Mouse (Mus musculus): ENCODE data around the gene Pkp4. TPM values are rescaled to one million over a fixed set of nuclear protein-coding genes. Genes with fewer than 3 reads are reported as not detected.
A peak's percentile ranks its signal among the peaks of the same experiment; 100 is the strongest.

The Pkp4 gene
- polyA plus RNA-seq, 1 experiment from 2014 or later, result 25.1 TPM

DNA sequence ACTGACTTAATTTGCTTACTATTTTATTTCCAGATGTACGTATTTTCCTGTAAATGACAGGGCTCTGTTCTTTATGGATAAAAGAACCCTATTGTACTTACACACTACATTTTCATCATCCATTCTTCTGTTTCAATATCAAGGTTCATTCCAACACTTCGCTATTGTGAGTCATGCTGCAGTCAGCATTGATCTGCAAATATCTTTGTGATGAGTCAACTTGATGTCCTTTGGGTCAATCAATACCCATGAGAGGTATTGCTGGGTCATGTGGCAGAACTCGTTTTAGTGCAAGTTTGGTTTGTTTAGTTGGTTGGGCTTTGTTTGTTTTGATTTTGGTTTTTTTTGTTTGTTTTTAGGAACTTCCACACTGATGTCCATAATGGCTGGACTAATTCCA, 88.2 kb downstream of the Pkp4 start:
- Histone ChIP-seq H3K36me3 (no peaks in the 10 kb centered on the region), H3K27me3 (no peaks in the 10 kb centered on the region), H3K9ac (no peak overlapping the region), H3K4me1 (no peaks in the 10 kb centered on the region), H3K4me2 (replicated peaks) (no peak overlapping the region), H3K9me3 (no peaks in the 10 kb centered on the region), H3K4me3 (no peak overlapping the region), H3K27ac (no peak overlapping the region)
- WGBS, result 82% methylated on average over 3 of the region's 3 CpGs
- no peak for ATAC-seq (ENCODE audit: insufficient number of reproducible peaks, insufficient read depth, low FRiP score, low TSS enrichment)

DNA sequence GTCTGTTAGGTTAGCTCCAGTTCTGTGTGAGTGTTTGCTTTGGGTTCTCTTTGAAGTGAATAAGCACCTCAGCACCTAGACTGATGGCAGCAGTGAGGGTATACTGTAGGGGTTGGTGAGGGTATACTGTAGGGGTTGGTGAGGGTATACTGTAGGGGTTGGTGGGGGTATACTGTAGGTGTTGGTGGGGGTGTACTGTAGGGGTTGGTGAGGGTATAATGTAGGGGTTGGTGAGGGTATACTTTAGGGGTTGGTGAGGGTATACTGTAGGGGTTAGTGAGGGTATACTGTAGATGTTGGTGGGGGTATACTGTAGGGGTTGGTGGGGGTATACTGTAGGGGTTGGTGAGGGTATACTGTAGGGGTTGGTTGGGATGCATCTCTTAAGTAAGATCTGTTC, 92.2 kb downstream of the Pkp4 start:
- Histone ChIP-seq H3K36me3 (no peaks in the 10 kb centered on the region), H3K4me2 (replicated peaks) (no peak overlapping the region), H3K9me3 (no peaks in the 10 kb centered on the region), H3K4me3 (no peak overlapping the region), H3K27me3 (no peaks in the 10 kb centered on the region), H3K9ac (no peak overlapping the region), H3K4me1 (no peaks in the 10 kb centered on the region), H3K27ac (no peak overlapping the region)
- peak; percentile 60; the same call in 1 of the 2 replicates for ATAC-seq (ENCODE audit: insufficient number of reproducible peaks, insufficient read depth, low FRiP score, low TSS enrichment)

DNA sequence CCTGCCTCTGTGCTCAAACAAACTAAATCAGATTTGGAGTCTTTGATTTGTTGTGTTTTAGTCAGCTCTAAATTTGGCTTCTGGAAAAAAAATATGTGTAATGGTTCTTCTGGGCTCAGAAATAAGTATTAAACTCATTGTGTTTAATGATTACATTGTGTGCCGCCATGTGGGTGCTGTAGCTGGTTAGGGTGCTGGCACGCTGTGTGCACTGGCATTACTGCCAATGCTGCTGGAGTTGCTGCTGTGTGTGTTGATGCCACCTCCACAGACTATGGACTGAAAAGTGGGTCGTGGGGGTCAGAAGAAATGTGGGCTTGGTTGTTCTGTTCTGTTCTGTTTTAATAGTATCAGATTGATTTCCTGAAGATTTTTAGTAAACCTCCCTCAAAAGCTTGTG, 92.8 kb downstream of the Pkp4 start:
- Histone ChIP-seq H3K27ac (no peak overlapping the region), H3K27me3 (no peaks in the 10 kb centered on the region), H3K4me2 (replicated peaks) (no peak overlapping the region), H3K9me3 (no peaks in the 10 kb centered on the region), H3K4me1 (no peaks in the 10 kb centered on the region), H3K36me3 (no peaks in the 10 kb centered on the region), H3K9ac (no peak overlapping the region), H3K4me3 (no peak overlapping the region)
- WGBS, result 93% methylated on average over 3 of the region's 3 CpGs
- no peak for ATAC-seq (ENCODE audit: insufficient number of reproducible peaks, insufficient read depth, low FRiP score, low TSS enrichment)

DNA sequence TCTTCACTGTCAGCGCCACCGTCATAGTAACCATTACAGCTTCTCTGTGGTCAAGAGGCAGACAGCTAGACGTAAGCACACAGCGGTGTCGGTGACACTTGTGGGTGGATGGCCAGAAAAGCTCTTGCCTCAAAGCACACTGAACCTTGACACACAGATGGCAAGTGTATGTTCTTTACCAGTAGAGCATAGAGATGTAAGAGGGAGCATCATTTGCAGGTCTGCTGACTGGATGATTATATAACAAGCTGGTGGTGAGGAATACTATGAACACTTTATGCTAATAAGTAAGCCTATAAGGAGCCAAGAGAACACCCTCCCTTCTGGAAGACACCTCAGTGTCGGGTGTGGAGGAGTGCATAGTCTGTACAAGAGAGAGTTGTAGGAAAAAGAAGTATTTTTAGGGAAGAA, 98.2 kb downstream of the Pkp4 start:
- ATAC-seq (ENCODE audit: insufficient number of reproducible peaks, insufficient read depth, low FRiP score, low TSS enrichment), result no peak
- 85% methylated on average over 6 of the region's 6 CpGs for WGBS
- Histone ChIP-seq H3K27me3 (no peaks in the 10 kb centered on the region), H3K9me3 (no peaks in the 10 kb centered on the region), H3K4me1 (no peaks in the 10 kb centered on the region), H3K36me3 (no peaks in the 10 kb centered on the region), H3K9ac (no peak overlapping the region), H3K4me2 (replicated peaks) (no peak overlapping the region), H3K4me3 (no peak overlapping the region), H3K27ac (no peak overlapping the region)

DNA sequence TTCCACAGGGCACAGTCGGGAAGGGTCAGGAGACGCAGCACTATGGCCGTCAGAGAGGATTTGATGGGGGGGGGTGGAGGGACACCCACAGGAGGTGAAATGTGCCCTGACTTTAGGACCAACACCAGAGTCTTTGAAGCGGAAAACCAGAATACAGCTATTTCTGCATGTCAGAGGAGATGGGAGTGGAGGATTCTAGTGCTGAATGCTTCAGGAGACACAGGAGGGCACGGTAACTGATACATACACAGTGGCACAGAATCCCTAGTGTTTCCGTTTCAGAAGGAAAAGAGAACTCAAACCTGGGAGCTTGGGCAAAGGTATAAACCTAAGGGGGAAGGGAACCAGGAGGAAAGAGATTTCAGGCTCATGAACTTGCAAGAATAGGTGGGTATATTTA, 98.7 kb downstream of the Pkp4 start:
- no peak overlapping the region for H3K4me2 ChIP-seq (replicated peaks)
- H3K9ac ChIP-seq, result no peak overlapping the region
- H3K9me3 ChIP-seq, result no peaks in the 10 kb centered on the region
- no peak for ATAC-seq (ENCODE audit: insufficient number of reproducible peaks, insufficient read depth, low FRiP score, low TSS enrichment)
- 85% methylated on average over 6 of the region's 6 CpGs for WGBS
- H3K4me3 ChIP-seq, result no peak overlapping the region
- H3K4me1 ChIP-seq, result no peaks in the 10 kb centered on the region
- no peaks in the 10 kb centered on the region for H3K36me3 ChIP-seq
- no peak overlapping the region for H3K27ac ChIP-seq
- no peaks in the 10 kb centered on the region for H3K27me3 ChIP-seq

DNA sequence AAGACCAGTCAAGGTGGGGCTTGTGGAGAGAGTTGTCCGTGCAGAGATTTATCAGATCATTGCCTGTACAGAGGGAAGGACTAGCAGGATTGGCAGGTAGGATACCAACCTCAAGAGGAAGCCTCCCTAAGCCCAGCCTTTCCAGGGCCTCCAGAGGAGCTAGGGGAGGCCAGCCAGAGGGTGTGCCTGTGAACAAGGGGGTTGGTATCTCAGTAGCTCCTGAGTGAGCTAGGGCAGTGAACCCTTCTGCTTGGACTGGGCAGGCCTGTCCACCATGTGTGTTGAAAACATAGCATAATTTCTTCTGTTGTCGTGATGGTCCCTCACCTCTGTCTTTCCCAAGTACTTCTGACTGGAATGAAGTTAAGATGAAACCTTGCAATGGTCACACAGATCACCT, 100.6 kb downstream of the Pkp4 start:
- no peak overlapping the region for H3K27ac ChIP-seq
- H3K4me2 ChIP-seq (replicated peaks), result no peak overlapping the region
- H3K4me3 ChIP-seq, result no peak overlapping the region
- no peaks in the 10 kb centered on the region for H3K27me3 ChIP-seq
- H3K9ac ChIP-seq, result no peak overlapping the region
- no peaks in the 10 kb centered on the region for H3K9me3 ChIP-seq
- WGBS, result 87% methylated on average over 2 of the region's 2 CpGs
- H3K4me1 ChIP-seq, result peaks cover 2% of the 10 kb centered on the region; the same call in 1 of the 2 replicates
- no peak for ATAC-seq (ENCODE audit: insufficient number of reproducible peaks, insufficient read depth, low FRiP score, low TSS enrichment)
- H3K36me3 ChIP-seq, result no peaks in the 10 kb centered on the region

DNA sequence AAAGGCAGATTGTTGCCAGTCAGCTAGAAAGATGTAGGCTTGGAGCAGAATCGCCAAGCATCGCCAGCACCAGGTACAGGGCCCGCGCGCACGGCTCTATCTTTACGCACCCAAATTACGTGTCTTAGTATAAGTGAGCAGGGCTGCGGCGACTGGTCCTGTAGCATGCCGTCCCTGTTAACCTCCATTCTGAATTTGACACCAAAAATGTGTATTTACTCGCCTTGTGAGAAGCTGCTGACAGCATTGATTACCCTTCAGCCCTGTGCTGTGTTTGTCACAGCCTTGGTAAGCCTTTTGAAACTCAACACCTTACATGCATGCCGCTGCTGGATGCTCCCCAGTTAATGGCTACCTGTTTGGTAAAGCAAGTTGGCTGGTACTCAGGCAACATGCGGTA, 105.8 kb downstream of the Pkp4 start:
- ATAC-seq (ENCODE audit: insufficient number of reproducible peaks, insufficient read depth, low FRiP score, low TSS enrichment), result 0 out of 2 replicates have a peak, but pooled peaks have one; percentile 10
- Histone ChIP-seq H3K4me2 (replicated peaks) (no peak overlapping the region; the same call in 1 of the 2 replicates), H3K9me3 (no peaks in the 10 kb centered on the region), H3K27ac (no peak overlapping the region), H3K36me3 (no peaks in the 10 kb centered on the region; the same call in 1 of the 2 replicates), H3K4me1 (peaks cover 6% of the 10 kb centered on the region), H3K9ac (no peak overlapping the region), H3K4me3 (no peak overlapping the region), H3K27me3 (no peaks in the 10 kb centered on the region)
- WGBS, result 79% methylated on average over 14 of the region's 14 CpGs

DNA sequence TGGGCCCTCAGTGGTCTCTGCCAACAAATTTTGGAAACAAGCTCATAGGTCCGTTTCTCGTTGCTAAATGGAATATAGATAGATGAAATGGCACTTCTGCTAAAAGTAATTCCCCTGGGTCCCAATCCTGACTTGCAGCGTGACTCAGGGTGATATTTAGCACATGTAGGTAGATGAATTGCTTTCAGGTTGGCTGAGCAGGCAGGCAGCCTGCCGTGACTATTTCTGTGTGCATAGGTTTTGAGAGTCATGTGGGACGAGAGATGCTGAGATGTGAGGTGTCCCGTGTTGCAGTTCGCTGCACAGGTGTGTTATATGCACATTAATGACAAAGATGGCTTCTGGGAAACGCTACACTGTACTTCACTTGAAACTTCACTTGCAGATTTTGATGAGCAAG, 111.2 kb downstream of the Pkp4 start:
- H3K9ac ChIP-seq, result no peak overlapping the region
- no peaks in the 10 kb centered on the region; the same call in 1 of the 2 replicates for H3K36me3 ChIP-seq
- WGBS, result 92% methylated on average over 8 of the region's 8 CpGs
- no peaks in the 10 kb centered on the region for H3K27me3 ChIP-seq
- no peaks in the 10 kb centered on the region for H3K4me1 ChIP-seq
- H3K4me2 ChIP-seq (replicated peaks), result no peak overlapping the region
- no peaks in the 10 kb centered on the region for H3K9me3 ChIP-seq
- H3K27ac ChIP-seq, result no peak overlapping the region
- no peak for ATAC-seq (ENCODE audit: insufficient number of reproducible peaks, insufficient read depth, low FRiP score, low TSS enrichment)
- no peak overlapping the region for H3K4me3 ChIP-seq

DNA sequence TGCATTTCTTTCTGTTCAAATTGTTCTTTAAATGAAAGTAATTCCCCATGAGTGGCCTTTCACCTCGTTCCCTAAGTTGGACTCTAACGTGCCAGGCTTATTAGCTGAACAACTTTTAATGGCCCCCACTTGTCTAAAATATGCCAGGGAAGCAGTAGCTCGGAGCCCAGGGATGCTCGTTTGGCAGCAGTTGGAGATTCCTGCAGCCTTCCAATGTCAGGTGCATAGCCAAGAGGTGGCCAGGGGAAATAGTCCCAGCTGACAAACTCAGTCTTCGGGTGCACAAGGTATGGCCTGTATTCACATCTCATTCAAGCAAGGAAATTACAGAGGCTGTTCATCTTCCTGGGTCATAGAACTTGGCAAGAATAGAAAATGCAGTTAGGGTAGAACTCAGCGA, 112.1 kb downstream of the Pkp4 start:
- no peaks in the 10 kb centered on the region for H3K27me3 ChIP-seq
- H3K9ac ChIP-seq, result no peak overlapping the region
- no peaks in the 10 kb centered on the region; the same call in 1 of the 2 replicates for H3K36me3 ChIP-seq
- no peak overlapping the region for H3K27ac ChIP-seq
- no peaks in the 10 kb centered on the region for H3K4me1 ChIP-seq
- H3K4me3 ChIP-seq, result no peak overlapping the region
- no peak for ATAC-seq (ENCODE audit: insufficient number of reproducible peaks, insufficient read depth, low FRiP score, low TSS enrichment)
- WGBS, result 78% methylated on average over 6 of the region's 6 CpGs
- H3K4me2 ChIP-seq (replicated peaks), result no peak overlapping the region
- H3K9me3 ChIP-seq, result no peaks in the 10 kb centered on the region

DNA sequence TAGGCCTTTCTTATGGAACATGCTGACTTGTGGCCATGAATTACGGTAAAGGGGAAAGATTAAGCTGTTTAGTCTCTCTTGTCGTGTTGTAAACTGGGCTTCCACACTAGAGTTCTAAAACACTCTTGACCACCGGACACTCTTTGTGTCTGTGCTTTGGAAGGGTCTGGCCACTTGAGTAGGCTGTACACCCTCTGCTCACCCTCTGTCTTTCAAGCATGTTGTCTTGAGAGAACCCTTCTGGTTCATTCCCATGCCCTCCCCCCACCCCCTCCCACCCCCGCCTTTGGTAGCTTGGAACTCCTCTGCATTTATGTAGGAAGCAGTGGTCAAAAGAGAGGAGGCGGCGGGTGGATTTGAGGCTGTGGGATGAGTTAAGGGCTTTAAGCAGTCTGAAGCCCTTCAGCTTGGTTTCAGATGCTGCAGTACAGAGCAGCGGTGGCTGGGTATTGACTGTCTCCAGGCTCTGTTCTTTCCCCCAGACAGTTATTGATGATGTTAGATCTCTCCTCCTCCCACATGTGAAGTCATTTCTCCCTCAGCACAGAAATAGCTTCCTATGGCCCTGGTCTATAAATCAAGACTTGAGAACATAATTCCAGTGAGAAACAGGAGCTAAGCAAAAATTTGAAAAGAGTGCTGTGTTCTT, 120.4 kb downstream of the Pkp4 start:
- no peak overlapping the region for H3K27ac ChIP-seq
- no peak overlapping the region for H3K9ac ChIP-seq
- H3K9me3 ChIP-seq, result no peaks in the 10 kb centered on the region
- no peak overlapping the region for H3K4me3 ChIP-seq
- H3K4me1 ChIP-seq, result no peaks in the 10 kb centered on the region
- WGBS, result 85% methylated on average over 7 of the region's 7 CpGs
- H3K36me3 ChIP-seq, result no peaks in the 10 kb centered on the region
- no peak overlapping the region for H3K4me2 ChIP-seq (replicated peaks)
- no peaks in the 10 kb centered on the region for H3K27me3 ChIP-seq
- ATAC-seq (ENCODE audit: insufficient number of reproducible peaks, insufficient read depth, low FRiP score, low TSS enrichment), result no peak

DNA sequence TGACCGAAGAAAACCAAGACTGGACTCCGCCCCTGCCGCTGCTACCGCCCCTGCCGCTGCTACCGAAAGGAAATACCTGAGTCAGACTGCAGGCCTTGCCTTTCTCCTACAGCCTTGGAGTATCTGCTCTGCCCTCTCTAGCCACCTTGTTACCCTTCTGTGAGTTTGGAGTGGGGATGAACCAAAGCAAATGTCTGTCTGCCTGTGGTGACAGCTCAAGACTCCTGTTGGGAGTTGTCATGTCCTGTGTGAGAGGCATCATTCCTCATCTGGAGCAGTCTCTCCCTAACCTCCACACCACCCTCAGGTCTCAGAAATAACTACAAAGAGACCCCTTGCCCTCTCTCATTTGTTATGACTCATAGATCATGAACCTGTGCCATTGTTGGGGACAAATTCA, 122.3 kb downstream of the Pkp4 start:
- WGBS, result 95% methylated on average over 6 of the region's 6 CpGs

DNA sequence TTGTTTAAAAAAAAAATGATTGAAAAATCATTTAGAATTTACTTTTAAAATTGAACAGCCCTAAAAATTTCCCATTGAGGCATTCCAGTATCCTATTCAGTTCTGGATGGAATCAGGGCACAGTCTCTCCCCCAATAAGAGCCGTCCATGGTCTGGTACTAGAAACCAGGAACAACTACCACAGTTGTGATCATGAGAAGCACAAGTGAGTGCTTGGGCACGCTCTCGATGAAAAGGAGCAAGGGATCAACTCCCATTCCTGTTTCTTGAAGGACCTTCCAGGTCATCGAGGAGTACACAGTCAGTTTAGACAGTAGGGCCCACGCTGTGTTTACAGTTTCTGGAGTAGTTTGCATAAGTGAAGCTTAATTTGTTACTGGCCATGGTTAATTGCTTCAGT, 123.6 kb downstream of the Pkp4 start:
- Histone ChIP-seq H3K27ac (no peak overlapping the region), H3K4me1 (no peaks in the 10 kb centered on the region), H3K27me3 (no peaks in the 10 kb centered on the region), H3K36me3 (no peaks in the 10 kb centered on the region), H3K4me3 (no peak overlapping the region), H3K9ac (no peak overlapping the region), H3K4me2 (replicated peaks) (no peak overlapping the region), H3K9me3 (no peaks in the 10 kb centered on the region)
- ATAC-seq (ENCODE audit: insufficient number of reproducible peaks, insufficient read depth, low FRiP score, low TSS enrichment), result no peak
- WGBS, result 92% methylated on average over 5 of the region's 5 CpGs

More for the DNA sequence above, 122.3 kb downstream of the Pkp4 start:
- Histone ChIP-seq H3K4me1 (no peaks in the 10 kb centered on the region), H3K27me3 (no peaks in the 10 kb centered on the region), H3K4me3 (no peak overlapping the region), H3K4me2 (replicated peaks) (no peak overlapping the region), H3K9me3 (no peaks in the 10 kb centered on the region), H3K36me3 (no peaks in the 10 kb centered on the region), H3K9ac (no peak overlapping the region), H3K27ac (no peak overlapping the region)
- ATAC-seq (ENCODE audit: insufficient number of reproducible peaks, insufficient read depth, low FRiP score, low TSS enrichment), result no peak

All from embryonic facial prominence, embryonic 12.5 days (tissue).